Mouse (Mus musculus) C2C12 (cell line): Measurements from ENCODE around the gene Psma4. TPM values are rescaled to one million over a fixed set of nuclear protein-coding genes. Genes with fewer than 3 reads are reported as not detected.

Source experiments
- H3K27me3 ChIP-seq: one replicate; pipeline ENCODE4 v1.6.1; 2011; ENCODE audit not compliant: control insufficient read depth, insufficient read depth, insufficient read length
- H3K36me3 ChIP-seq: one replicate; pipeline ENCODE4 v1.6.1; 2011; ENCODE audit not compliant: control insufficient read depth, insufficient read depth
- H3K4me3 ChIP-seq: one replicate; pipeline ENCODE4 v1.5.1; 2011; ENCODE audit warnings: mild to moderate bottlenecking, control low read depth; ENCODE audit not compliant: poor library complexity, insufficient read depth, severe bottlenecking
- H3K79me2 ChIP-seq: one replicate; pipeline ENCODE4 v1.6.1; 2011; ENCODE audit not compliant: control insufficient read depth, insufficient read depth
- H3K79me3 ChIP-seq: one replicate; pipeline ENCODE4 v1.6.1; 2011; ENCODE audit warnings: low read depth, control low read depth
- H3ac ChIP-seq: one replicate; pipeline ENCODE3; 2011; ENCODE audit warnings: low read depth; ENCODE audit not compliant: control insufficient read depth, insufficient read length
- CEBPB ChIP-seq: IDR thresholded peaks from one replicate; pipeline ENCODE4 v1.6.1; 2011; ENCODE audit warnings: low read depth, mild to moderate bottlenecking, control low read depth, moderate library complexity
- CTCF ChIP-seq: IDR thresholded peaks from one replicate; pipeline ENCODE4 v1.5.1; 2011; ENCODE audit not compliant: control insufficient read depth, insufficient read depth, insufficient read length
- FOSL1 ChIP-seq: IDR thresholded peaks from one replicate; pipeline ENCODE4 v1.8.0; 2011; ENCODE audit warnings: mild to moderate bottlenecking, low read length; ENCODE audit not compliant: poor library complexity, insufficient read depth, severe bottlenecking
- MAX ChIP-seq: IDR thresholded peaks from one replicate; pipeline ENCODE4 v1.6.1; 2011; ENCODE audit warnings: mild to moderate bottlenecking, control low read depth
- MYOD1 ChIP-seq: IDR thresholded peaks from one replicate; pipeline ENCODE4 v1.6.1; 2011; ENCODE audit warnings: low read depth; ENCODE audit not compliant: control insufficient read depth, insufficient read length
- MYOG ChIP-seq: IDR thresholded peaks from one replicate; pipeline ENCODE4 v1.6.1; 2011; ENCODE audit not compliant: control insufficient read depth, insufficient read length; ENCODE audit errors: extremely low read depth
- USF1 ChIP-seq: IDR thresholded peaks from one replicate; pipeline ENCODE4 v1.6.1; 2011; ENCODE audit warnings: low read depth, mild to moderate bottlenecking, control low read depth, moderate library complexity
- polyA plus RNA-seq: library from polyadenylated mRNA; unstranded; fragments of >200 nt; fragmentation: generic; extraction: Trizol; gene quantifications from one replicate; pipeline ENCODE4 v1.2.1, GENCODE M21; 2012; ENCODE audit warnings: missing spikeins

Psma4 gene
- polyA plus RNA-seq, 1 experiment = 211 TPM

DNA sequence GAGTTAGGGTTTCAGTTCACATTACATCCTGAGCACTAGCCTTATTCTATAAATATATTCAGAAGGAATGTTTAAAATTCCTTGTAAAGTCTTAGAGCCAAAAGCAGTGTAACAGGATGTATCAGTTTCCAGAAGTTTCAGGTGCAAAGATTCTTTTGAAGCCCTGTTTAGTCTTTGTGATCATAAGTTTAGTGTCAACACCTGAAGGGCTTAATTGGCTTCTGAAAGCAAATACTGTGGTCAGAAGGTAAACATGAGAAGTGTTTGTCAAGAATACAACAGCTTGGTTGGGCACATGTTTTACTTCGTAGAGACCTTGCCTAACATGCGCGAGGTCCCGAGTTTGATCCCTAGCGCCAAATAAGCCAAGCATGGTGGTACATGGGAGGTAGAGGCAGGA is 31.8 kb upstream of the Psma4 start:
- no peaks in the 10 kb centered on the region for H3K79me3 ChIP-seq
- no peaks in the 10 kb centered on the region for H3K79me2 ChIP-seq
- no peaks in the 10 kb centered on the region for H3K36me3 ChIP-seq
- no peak overlapping the region for H3ac ChIP-seq
- no peaks in the 10 kb centered on the region for H3K27me3 ChIP-seq
- no peak overlapping the region for H3K4me3 ChIP-seq
- TF ChIP-seq MYOG = no peak
- TF ChIP-seq MAX = no peak
- TF ChIP-seq CEBPB = no peak
- TF ChIP-seq USF1 = no peak
- TF ChIP-seq CTCF = no peak

DNA sequence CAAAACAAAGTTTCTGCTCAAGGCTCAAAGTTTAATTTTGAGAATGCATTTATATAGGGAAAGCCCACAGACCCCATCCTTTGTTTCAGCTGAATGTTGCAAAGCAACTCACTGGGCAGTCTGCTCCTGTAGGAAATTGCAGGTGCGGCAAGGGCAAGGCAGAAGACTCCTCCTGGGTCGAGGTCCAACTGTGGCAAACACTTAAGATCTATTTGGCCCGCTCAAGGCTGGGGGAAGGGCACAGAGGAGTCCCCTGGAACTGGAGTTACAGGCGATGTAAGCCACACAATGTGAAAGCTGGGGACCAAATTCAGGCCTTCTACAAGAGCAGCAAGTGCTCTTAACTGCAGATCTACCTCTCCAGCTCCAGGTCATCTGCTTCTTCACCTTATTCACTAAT is 30.6 kb upstream of the Psma4 start:
- no peak for TF ChIP-seq CTCF
- no peak for TF ChIP-seq MAX
- no peak for TF ChIP-seq MYOG
- no peak for TF ChIP-seq FOSL1
- no peak for TF ChIP-seq MYOD1
- TF ChIP-seq CEBPB = no peak
- TF ChIP-seq USF1 = no peak
- Histone ChIP-seq H3K36me3 (no peaks in the 10 kb centered on the region), H3ac (no peak overlapping the region), H3K79me3 (no peaks in the 10 kb centered on the region), H3K4me3 (no peak overlapping the region), H3K79me2 (no peaks in the 10 kb centered on the region), H3K27me3 (no peaks in the 10 kb centered on the region)

DNA sequence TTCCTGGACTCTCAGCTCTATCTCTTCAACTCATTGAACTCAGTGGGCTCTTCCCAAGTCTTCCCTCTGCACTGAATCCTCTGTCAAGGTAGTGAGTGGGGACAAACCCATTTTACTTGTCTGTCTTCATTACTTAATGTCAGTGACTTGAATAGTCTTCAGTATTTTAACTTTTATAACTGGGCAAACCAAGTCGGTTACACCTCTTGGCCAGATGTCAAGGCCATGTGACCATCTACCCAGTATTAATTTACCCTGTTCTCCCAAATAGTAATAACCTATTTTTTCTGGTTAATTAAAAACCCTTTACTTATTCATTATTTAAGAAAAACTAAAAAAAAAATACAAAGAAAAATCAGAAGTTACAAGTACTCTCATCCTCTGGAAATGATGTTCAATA is 19.8 kb upstream of the Psma4 start:
- Histone ChIP-seq H3K4me3 (no peak overlapping the region), H3ac (no peak overlapping the region), H3K27me3 (no peaks in the 10 kb centered on the region), H3K36me3 (no peaks in the 10 kb centered on the region), H3K79me3 (no peaks in the 10 kb centered on the region), H3K79me2 (no peaks in the 10 kb centered on the region)
- TF ChIP-seq CTCF = no peak
- TF ChIP-seq FOSL1 = no peak
- no peak for TF ChIP-seq CEBPB
- no peak for TF ChIP-seq MYOG
- TF ChIP-seq MAX = no peak
- no peak for TF ChIP-seq USF1
- no peak for TF ChIP-seq MYOD1

DNA sequence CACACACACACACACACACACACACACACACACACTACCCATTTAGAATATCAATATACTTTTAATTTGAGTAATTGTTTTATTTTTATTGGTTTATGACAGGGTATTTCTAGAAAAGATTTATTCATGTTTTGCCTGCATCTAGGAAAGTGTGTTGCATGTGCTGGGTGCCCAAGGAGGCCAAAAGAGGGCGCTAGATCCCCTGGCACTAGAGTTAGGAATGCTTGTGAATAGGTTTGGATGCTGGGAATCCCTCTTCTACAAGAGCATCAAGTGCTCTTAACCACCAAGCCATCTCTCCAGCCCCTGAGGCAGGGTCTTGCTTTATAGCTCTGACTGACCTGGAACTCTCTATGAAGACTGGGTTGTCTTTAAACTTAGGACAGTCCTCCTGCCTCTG is 18.8 kb upstream of the Psma4 start:
- Histone ChIP-seq H3K79me2 (no peaks in the 10 kb centered on the region), H3K27me3 (no peaks in the 10 kb centered on the region), H3K4me3 (no peak overlapping the region), H3K36me3 (no peaks in the 10 kb centered on the region), H3ac (no peak overlapping the region), H3K79me3 (no peaks in the 10 kb centered on the region)
- TF ChIP-seq MYOG = no peak
- TF ChIP-seq MYOD1 = no peak
- TF ChIP-seq CTCF = no peak
- no peak for TF ChIP-seq MAX
- TF ChIP-seq FOSL1 = no peak
- no peak for TF ChIP-seq CEBPB
- TF ChIP-seq USF1 = no peak

DNA sequence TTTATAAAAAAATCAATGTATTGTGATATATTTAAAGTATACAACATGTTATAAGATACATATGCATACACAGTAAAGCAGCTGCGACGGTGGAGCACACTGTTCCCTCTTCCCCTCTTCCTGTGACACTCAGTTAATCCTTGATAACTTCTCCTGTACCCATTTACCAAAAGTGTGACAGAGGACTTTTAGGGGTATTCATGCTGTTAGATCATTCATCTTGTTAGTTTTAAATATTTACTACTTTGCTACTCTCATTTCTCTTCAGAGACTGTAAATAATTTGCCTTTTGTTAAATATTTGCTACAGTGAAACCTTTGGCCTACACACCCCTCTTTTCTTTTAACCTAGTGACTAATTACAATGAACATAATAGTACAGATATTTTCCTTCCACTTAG is 18.2 kb upstream of the Psma4 start:
- H3K79me3 ChIP-seq = no peaks in the 10 kb centered on the region
- H3ac ChIP-seq = no peak overlapping the region
- H3K4me3 ChIP-seq = no peak overlapping the region
- no peaks in the 10 kb centered on the region for H3K36me3 ChIP-seq
- TF ChIP-seq USF1 (no peak), MYOG (no peak), CTCF (no peak), MYOD1 (no peak), CEBPB (no peak), FOSL1 (no peak), MAX (no peak)
- no peaks in the 10 kb centered on the region for H3K27me3 ChIP-seq
- H3K79me2 ChIP-seq = no peaks in the 10 kb centered on the region

DNA sequence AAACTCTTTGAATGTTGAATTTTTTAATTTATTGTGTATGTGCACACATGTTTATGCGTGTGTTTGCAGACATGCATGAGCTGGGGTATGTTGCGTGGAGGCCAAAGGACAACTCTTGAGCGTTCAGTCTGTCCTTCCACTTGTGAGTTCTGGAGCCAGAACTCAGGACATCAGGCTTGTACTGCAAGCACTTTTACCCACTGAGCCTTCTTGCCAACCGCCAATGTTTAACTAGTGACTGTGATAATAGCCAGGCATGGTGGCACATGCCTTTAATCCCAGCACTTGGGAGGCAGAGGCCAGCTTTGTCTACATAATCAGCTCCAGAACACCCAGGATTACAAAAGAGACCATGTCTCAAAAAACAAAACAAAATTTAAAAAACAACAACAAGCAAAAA is 8.5 kb upstream of the Psma4 start:
- Histone ChIP-seq H3K79me3 (no peaks in the 10 kb centered on the region), H3ac (no peak overlapping the region), H3K27me3 (no peaks in the 10 kb centered on the region), H3K79me2 (no peaks in the 10 kb centered on the region), H3K36me3 (no peaks in the 10 kb centered on the region), H3K4me3 (no peak overlapping the region)
- TF ChIP-seq CEBPB = no peak
- TF ChIP-seq MAX = no peak
- TF ChIP-seq CTCF = no peak
- no peak for TF ChIP-seq MYOG
- no peak for TF ChIP-seq FOSL1
- no peak for TF ChIP-seq MYOD1
- no peak for TF ChIP-seq USF1
